Mouse (Mus musculus) cerebellum, adult 2 months (tissue): ENCODE data around the gene Crabp2.

Source experiments
- CTCF ChIP-seq: fragments of 200-500 bp; IDR thresholded peaks from 2 replicates; pipeline ENCODE4 v1.5.1; 2011; ENCODE audit warnings: low read depth, mild to moderate bottlenecking, control low read depth, low read length, moderate library complexity, borderline replicate concordance; ENCODE audit not compliant: insufficient read depth
- POLR2A ChIP-seq: fragments of 200-500 bp; IDR thresholded peaks from 2 replicates; pipeline ENCODE4 v1.6.1; 2011; ENCODE audit warnings: low read length, control low read depth, borderline replicate concordance; ENCODE audit not compliant: insufficient read depth

GRCm38 (mm10) chr3:87913891-87914290, 34.6 kb upstream of the Crabp2 start:
- TF ChIP-seq CTCF: no peak
- no peak for TF ChIP-seq POLR2A
